Mouse (Mus musculus) 416B (cell line): ENCODE data around the gene Adamts5.

Experiments used
- DNase-seq: peaks from one replicate; pipeline ENCODE4 v3.0.0; 2011; ENCODE audit warnings: low read depth

The Adamts5 gene

GRCm38 (mm10) chr16:85901581-85901910, at the start of gene Adamts5:
Gene Adamts5, minus strand, starts transcription at chr16:85901828.
- no peak for DNase-seq

GRCm38 (mm10) chr16:85950356-85950755, 48.7 kb upstream of the Adamts5 start:
- DNase-seq: no peak

DNA sequence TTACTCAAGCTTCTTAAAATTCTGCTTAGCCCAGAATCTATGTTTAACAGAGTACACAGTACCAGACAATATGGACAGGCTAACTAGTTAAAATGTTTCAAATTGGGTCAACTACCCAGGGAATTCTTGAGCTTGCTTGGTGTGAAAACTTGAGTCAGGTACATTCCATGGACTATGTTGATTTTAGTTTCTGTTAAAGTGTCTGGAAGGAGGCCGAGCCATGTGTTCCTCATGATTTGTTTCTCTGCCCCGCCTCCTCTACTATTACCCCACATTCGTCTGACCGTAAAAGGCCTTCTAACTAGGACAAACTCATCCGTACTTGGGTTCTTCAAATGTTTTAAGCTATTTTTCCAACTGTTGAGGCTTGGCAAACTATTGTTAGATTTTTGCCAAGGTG, 24.4 kb upstream of the Adamts5 start:
- DNase-seq: no peak

- DNase-seq: no peak
Observed at GRCm38 (mm10) chr16:85922454-85922853, 20.8 kb upstream of the Adamts5 start.

- no peak for DNase-seq
Observed at GRCm38 (mm10) chr16:85920122-85920521, 18.5 kb upstream of the Adamts5 start.

- no peak for DNase-seq
Observed at GRCm38 (mm10) chr16:85900702-85901580, 687 bp downstream of the Adamts5 start.

- no peak for DNase-seq
Observed at GRCm38 (mm10) chr16:85899790-85900587, 1.6 kb downstream of the Adamts5 start.

GRCm38 (mm10) chr16:85899301-85899721, 2.3 kb downstream of the Adamts5 start:
- no peak for DNase-seq

DNA sequence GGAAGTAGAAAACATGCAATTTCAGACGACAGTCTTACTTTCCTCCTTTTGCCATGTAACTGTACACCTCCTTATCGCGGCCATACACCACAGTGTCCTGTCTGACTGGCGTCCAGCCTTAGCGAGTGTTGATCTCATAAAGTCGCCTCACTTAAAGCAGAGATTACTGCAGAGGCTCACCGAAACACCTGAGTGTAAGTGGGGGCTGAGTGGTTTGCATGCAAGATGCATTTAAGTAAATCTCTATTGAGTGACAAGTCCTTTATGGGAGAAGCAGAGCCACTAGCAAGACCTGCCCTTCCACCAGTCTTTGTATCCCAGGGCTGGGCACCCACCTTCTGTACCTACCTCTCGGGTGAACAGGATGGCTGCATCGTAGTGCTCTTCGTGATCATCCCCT, 2.8 kb downstream of the Adamts5 start:
- no peak for DNase-seq

- no peak for DNase-seq
Observed at GRCm38 (mm10) chr16:85898391-85898790, 3.2 kb downstream of the Adamts5 start.

DNA sequence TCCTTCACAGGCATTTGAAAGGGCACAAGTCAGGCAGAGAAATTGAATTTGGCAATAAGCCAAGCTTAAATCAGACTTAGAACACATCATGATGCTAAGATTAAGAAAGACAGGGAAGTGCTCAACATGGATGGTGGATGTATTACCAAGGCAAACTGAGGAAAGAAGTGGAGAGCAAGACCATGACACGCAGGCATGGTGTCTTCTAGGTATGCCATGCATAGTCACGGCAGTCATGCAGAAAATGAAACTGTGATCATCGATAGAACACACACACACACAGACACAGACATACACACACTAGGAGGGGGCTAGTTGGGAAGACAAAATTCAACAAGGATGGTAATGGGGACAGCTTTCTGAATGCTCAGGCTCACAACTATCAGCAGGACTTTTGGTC, 3.8 kb downstream of the Adamts5 start:
- DNase-seq: no peak

DNA sequence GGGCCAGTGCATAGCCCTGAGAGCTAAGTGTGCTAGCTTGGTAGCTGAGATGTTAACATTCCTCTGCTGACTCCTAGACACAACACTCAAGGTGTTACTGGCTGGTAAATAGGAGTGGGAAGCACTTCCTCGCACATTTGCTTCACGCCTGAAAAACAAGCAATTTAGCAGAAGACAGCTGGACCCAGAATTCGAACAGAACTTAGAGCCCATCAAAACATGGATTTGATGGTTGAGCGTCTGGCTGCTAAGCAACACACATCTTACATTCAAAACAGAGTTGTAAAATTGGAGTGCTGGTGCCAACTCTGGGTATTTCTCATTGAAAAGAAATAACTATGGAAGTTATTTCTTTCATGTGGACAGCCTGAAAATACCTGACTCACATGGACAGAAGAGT, 5.7 kb downstream of the Adamts5 start:
- no peak for DNase-seq

- DNase-seq: no peak
Observed at GRCm38 (mm10) chr16:85889778-85890177, 11.8 kb downstream of the Adamts5 start.

- DNase-seq: no peak
Observed at GRCm38 (mm10) chr16:85887289-85888051, 14.2 kb downstream of the Adamts5 start.

DNA sequence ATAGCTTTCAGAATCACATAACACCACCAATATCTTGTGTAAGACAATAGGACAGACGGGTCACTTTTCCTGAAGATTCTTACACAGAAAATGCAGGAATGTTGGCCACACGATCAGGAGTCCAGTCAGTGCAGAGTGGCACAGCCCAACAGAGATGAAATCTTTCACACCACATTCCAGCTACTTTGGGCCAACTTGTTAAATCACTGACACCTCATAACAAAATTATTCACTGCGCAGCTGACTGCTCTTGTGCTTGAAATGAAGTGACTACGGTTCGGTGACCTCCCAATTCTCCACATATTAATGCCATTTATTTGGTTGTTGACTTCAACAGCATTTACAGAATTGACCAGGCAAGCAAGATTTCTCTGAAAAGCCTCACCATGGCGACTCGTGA, 22.6 kb downstream of the Adamts5 start:
- no peak for DNase-seq

DNA sequence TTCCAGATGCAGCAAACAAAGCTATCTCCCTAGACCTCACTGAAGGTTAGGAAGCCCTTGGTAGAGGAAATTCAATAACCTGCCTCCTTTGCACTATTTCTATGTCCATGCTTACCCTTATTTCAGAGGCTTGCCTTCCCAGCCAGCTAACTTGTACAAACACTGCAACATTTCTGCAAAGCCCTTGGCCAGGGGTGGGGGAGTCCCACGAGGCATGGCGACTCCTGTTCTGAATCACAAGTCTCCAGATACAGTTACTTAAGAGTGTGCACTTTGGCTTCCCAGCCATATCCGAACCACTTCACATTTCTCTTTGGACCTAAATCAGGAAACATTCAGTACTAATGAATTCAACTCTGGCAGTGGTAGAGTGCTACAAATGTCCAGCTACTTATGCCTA, 27.5 kb downstream of the Adamts5 start:
- no peak for DNase-seq

DNA sequence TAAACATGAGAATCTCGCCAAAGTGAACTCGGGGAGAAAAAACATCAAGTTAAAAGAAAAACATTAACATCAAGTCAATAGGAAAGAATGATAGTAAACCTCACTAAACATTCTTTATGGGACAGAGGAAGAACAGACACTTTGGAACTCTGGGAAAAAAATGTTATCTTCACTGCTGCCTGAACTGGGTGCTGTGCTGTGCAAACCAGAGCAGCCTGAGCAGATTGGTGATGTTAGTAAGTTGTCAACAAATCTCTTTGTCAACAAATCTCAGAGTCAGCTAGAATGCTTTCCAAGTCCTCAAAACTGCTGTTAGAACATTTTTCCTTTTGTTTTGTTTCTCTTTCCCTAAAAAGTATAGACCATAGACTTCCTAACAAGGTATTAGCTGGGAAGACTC, 29.7 kb downstream of the Adamts5 start:
- no peak for DNase-seq

DNA sequence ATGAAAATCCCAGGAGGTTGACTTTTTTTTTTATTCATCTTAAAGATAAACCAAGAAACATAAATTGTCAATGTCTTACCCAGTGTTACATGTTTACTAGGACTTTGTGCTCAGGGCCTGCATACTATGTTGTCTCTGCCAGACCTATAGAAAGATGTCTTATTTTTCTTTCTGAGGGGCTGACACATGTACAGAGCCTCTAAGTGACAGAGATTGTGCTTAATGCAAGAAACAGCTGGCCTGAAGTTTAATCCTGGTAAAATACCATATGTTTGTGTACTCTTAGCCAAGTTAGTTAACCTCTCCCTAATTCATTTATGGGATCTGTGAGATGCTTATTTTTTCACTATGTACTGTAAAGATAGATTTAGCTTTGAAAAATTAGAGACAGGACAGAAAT, 30.4 kb downstream of the Adamts5 start:
- no peak for DNase-seq

DNA sequence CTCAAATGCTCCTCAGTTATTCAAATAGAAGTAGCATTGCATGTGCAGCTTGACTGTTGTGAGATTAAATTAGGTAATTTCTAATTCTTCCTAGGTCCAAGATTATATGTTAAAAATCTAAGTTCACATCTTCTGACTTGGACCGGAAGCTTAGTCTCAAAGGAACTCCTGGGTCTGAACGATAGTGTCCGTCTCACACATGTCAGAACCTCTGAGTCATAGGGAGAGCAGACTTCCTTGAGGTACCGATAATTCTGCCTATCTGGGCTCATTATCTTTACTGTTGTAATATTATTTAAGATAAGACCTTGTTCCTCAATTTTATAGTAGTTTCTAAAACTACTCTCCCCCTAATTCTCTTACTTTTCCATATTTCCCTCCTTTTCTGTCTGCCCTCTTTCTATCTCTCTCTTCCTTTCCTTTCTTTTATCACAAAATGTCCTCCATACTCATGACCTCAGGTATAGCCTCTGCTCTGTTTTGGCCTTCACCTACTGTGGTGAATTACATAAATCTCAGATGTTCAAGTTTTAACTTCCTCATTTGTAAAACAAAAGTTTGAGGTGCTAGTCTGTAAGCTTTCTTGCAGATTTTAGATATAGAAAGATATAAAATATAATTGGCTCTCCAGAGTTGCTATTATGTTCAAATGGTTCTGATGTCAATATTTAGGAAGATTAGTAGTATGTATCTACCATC, 36.8 kb downstream of the Adamts5 start:
- DNase-seq: peak; percentile 86

DNA sequence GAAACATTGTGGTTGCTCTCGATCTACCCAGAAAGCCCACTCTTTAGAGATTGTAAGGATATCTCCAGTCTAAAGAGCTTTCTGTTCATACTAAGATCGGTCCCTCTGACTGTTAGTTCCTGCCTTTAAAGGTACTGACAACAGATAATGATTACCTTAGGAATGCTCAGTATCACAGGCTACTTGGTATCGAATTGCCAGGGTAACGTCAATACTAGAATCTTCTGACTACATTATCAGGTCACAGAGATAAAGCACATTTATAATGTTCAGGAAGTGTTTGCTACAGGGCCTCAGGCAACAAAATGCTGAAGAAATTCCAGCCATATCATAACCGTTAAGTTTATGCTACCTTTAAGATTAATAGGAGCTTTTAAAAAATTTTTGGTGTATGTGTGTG, 47.1 kb downstream of the Adamts5 start:
- DNase-seq: no peak

GRCm38 (mm10) chr16:85827066-85827465, 74.6 kb downstream of the Adamts5 start:
- DNase-seq: no peak

DNA sequence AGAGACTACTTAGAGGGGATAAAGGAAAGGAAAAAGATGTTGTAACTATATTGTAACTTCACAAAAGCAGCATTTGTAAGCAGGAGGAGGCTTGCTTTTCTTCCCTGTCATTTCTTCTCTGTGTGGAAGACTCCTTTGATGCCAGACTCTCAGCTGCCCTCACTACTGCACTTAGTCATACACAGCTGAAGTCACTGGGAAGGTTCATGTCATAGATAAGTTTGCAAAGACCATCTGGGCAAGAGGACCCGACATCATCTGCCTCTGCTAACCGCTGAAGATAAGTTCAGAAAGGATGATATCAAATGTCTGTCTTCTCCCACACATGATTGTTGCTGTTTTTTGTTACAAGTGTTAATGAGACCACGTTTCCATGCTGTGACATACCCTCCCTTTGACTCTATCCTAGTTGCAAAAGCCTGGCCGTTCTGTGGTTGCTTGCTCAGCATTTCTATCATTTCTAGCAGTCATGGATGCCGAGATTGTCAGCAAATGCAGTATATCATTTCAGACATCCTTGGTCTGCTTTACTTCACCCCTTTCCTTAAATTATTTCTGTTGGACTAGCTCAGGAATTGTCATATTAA, 79.2 kb downstream of the Adamts5 start:
- no peak for DNase-seq
